Mouse (Mus musculus) splenic B cell, adult 2 months (primary cell): Measurements from ENCODE around the gene Rpl13a.
"Not testable (repeated sequence)": the region's sequence is repeated elsewhere in the genome, so short reads cannot be mapped to it uniquely, and the experiment has no call there.

Source experiments
- DNase-seq: peaks from one replicate; pipeline ENCODE4 v3.0.0-alpha.2; 2011; ENCODE audit warnings: low read depth, low spot score
- H3K27me3 ChIP-seq: 2 replicates; pipeline ENCODE4 v1.6.1; 2012; ENCODE audit warnings: mild to moderate bottlenecking, low read length, moderate library complexity, mixed read lengths; ENCODE audit not compliant: control insufficient read depth, poor library complexity, insufficient read depth, severe bottlenecking
- H3K36me3 ChIP-seq: 2 replicates; pipeline ENCODE4 v1.6.1; 2012; ENCODE audit warnings: mild to moderate bottlenecking, low read length, moderate library complexity, mixed read lengths; ENCODE audit not compliant: control insufficient read depth, poor library complexity, insufficient read depth, severe bottlenecking

The Rpl13a gene

GRCm38 (mm10) chr7:45121966-45122365, 6.6 kb downstream of the Rpl13a start:
- no peak for DNase-seq
- Histone ChIP-seq H3K36me3 (peaks cover 13% of the 10 kb centered on the region), H3K27me3 (no peaks in the 10 kb centered on the region)

- peak; percentile 85 for DNase-seq
- Histone ChIP-seq H3K36me3 (peaks cover 9% of the 10 kb centered on the region), H3K27me3 (no peaks in the 10 kb centered on the region)
Observed at GRCm38 (mm10) chr7:45121404-45121803, 7.2 kb downstream of the Rpl13a start.

GRCm38 (mm10) chr7:45119780-45120709, 8.5 kb downstream of the Rpl13a start:
- no peaks in the 10 kb centered on the region for H3K27me3 ChIP-seq
- peak; percentile 55 for DNase-seq

GRCm38 (mm10) chr7:45118336-45118735, 10.2 kb downstream of the Rpl13a start:
- Histone ChIP-seq H3K27me3 (no peaks in the 10 kb centered on the region), H3K36me3 (peaks cover 3% of the 10 kb centered on the region; the same call in 1 of the 2 replicates)
- DNase-seq, result no peak

More at GRCm38 (mm10) chr7:45119780-45120709, 8.5 kb downstream of the Rpl13a start:
- peaks cover 3% of the 10 kb centered on the region; the same call in 1 of the 2 replicates for H3K36me3 ChIP-seq

- no peaks in the 10 kb centered on the region for H3K27me3 ChIP-seq
- H3K36me3 ChIP-seq, result peaks cover 2% of the 10 kb centered on the region; the same call in 1 of the 2 replicates
- peak; percentile 54 for DNase-seq
Observed at GRCm38 (mm10) chr7:45117566-45117965, 11.0 kb downstream of the Rpl13a start.

GRCm38 (mm10) chr7:45113476-45113875, 15.1 kb downstream of the Rpl13a start:
- DNase-seq, result no peak
- Histone ChIP-seq H3K27me3 (no peaks in the 10 kb centered on the region), H3K36me3 (no peaks in the 10 kb centered on the region; the same call in 1 of the 2 replicates)

GRCm38 (mm10) chr7:45112529-45112928, 16.0 kb downstream of the Rpl13a start:
- H3K36me3 ChIP-seq, result no peaks in the 10 kb centered on the region; the same call in 1 of the 2 replicates

GRCm38 (mm10) chr7:45111940-45112339, 16.6 kb downstream of the Rpl13a start:
- Histone ChIP-seq H3K27me3 (no peaks in the 10 kb centered on the region), H3K36me3 (no peaks in the 10 kb centered on the region; the same call in 1 of the 2 replicates)
- DNase-seq, result no peak

More at GRCm38 (mm10) chr7:45112529-45112928, 16.0 kb downstream of the Rpl13a start:
- DNase-seq, result no peak
- no peaks in the 10 kb centered on the region for H3K27me3 ChIP-seq

- H3K36me3 ChIP-seq, DNase-seq, H3K27me3 ChIP-seq: not testable (repeated sequence)
Observed at GRCm38 (mm10) chr7:45110089-45110488, 18.5 kb downstream of the Rpl13a start.

- Histone ChIP-seq H3K36me3 (no peaks in the 10 kb centered on the region), H3K27me3 (no peaks in the 10 kb centered on the region)
- DNase-seq, result no peak
Observed at GRCm38 (mm10) chr7:45107052-45107645, 21.4 kb downstream of the Rpl13a start.

- Histone ChIP-seq H3K36me3 (no peaks in the 10 kb centered on the region), H3K27me3 (no peaks in the 10 kb centered on the region)
- no peak for DNase-seq
Observed at GRCm38 (mm10) chr7:45106441-45106840, 22.1 kb downstream of the Rpl13a start.

GRCm38 (mm10) chr7:45105491-45105890, 23.1 kb downstream of the Rpl13a start:
- DNase-seq, result no peak
- no peaks in the 10 kb centered on the region for H3K36me3 ChIP-seq
- no peaks in the 10 kb centered on the region for H3K27me3 ChIP-seq

GRCm38 (mm10) chr7:45104941-45105340, 23.6 kb downstream of the Rpl13a start:
- no peaks in the 10 kb centered on the region for H3K27me3 ChIP-seq
- no peak for DNase-seq
- H3K36me3 ChIP-seq, result no peaks in the 10 kb centered on the region

GRCm38 (mm10) chr7:45103652-45104180, 24.8 kb downstream of the Rpl13a start, which contains the start of gene Fcgrt:
Gene Fcgrt (minus strand): TSS chr7:45103851.
- no peak for DNase-seq
- no peaks in the 10 kb centered on the region for H3K36me3 ChIP-seq

More at GRCm38 (mm10) chr7:45103652-45104180, 24.8 kb downstream of the Rpl13a start, which contains the start of gene Fcgrt:
- no peaks in the 10 kb centered on the region for H3K27me3 ChIP-seq
